Mouse (Mus musculus) lung, embryonic 15.5 days (tissue): ENCODE results near the gene Tnfrsf12a. TPM values are rescaled to one million over a fixed set of nuclear protein-coding genes. Genes with fewer than 3 reads are reported as not detected.

Experiments used
- ATAC-seq: fragments of 200-750 bp; cut with Nextera tagmentation; 2 replicates; pipeline ENCODE4 v1.8.0; 2017; ENCODE audit warnings: moderate number of reproducible peaks, borderline replicate concordance; ENCODE audit not compliant: low FRiP score, low TSS enrichment; ENCODE audit errors: extremely low read depth
- H3K27ac ChIP-seq: fragments of 300-500 bp; sonication (generic); 2 replicates; pipeline ENCODE4 v1.5.1; 2015; ENCODE audit warnings: moderate library complexity, mild to moderate bottlenecking, inconsistent platforms
- H3K27me3 ChIP-seq: fragments of 300-500 bp; sonication (generic); 2 replicates; pipeline ENCODE4 v1.6.1; 2015; ENCODE audit warnings: inconsistent platforms
- H3K36me3 ChIP-seq: fragments of 300-500 bp; sonication (generic); 2 replicates; pipeline ENCODE4 v1.6.1; 2015; ENCODE audit warnings: inconsistent platforms
- H3K4me1 ChIP-seq: fragments of 300-500 bp; sonication (generic); 2 replicates; pipeline ENCODE4 v1.6.1; 2015; ENCODE audit warnings: inconsistent platforms
- H3K4me2 ChIP-seq: fragments of 300-500 bp; sonication (generic); 2 replicates; pipeline ENCODE4 v1.6.1; 2015; ENCODE audit warnings: inconsistent platforms, mild to moderate bottlenecking, moderate library complexity
- H3K4me3 ChIP-seq: fragments of 300-500 bp; sonication (generic); 2 replicates; pipeline ENCODE4 v1.5.1; 2015; ENCODE audit warnings: mild to moderate bottlenecking, inconsistent platforms
- H3K9ac ChIP-seq: fragments of 300-500 bp; sonication (generic); 2 replicates; pipeline ENCODE4 v1.6.1; 2015; ENCODE audit warnings: inconsistent platforms
- H3K9me3 ChIP-seq: fragments of 300-500 bp; sonication (generic); 2 replicates; pipeline ENCODE4 v1.6.1; 2016; ENCODE audit warnings: inconsistent platforms
- WGBS: fragments of 180-500 bp; shearing (Covaris S2); methylation state at CpG from one replicate; pipeline ENCODE4 v1.1.7; 2015; 5-methylcytosine and 5-hydroxymethylcytosine counted together
- polyA plus RNA-seq: library from polyadenylated mRNA; unstranded; fragments of >200 nt; fragmentation: Nextera tagmentation; extraction: Ambion mirVana; gene quantifications from 2 replicates; pipeline ENCODE4 v1.2.1, GENCODE M21; 2015

Tnfrsf12a gene
- polyA plus RNA-seq, 1 experiment from 2014 or later = 26.8 TPM

GRCm38 (mm10) chr17:23631241-23631640 is 46.0 kb downstream of the Tnfrsf12a start:
- H3K4me1 ChIP-seq = peaks cover 4% of the 10 kb centered on the region; the same call in 1 of the 2 replicates
- ATAC-seq = no peak

GRCm38 (mm10) chr17:23630195-23631020 is 46.9 kb downstream of the Tnfrsf12a start:
- H3K4me1 ChIP-seq = peaks cover 4% of the 10 kb centered on the region; the same call in 1 of the 2 replicates
- peak overlapping the region; percentile 50 for H3K4me2 ChIP-seq
- WGBS = 13% methylated on average over 22 of the region's 22 CpGs
- peak; percentile 77 for ATAC-seq
- peak overlapping the region; percentile 19 for H3K4me3 ChIP-seq
- H3K27me3 ChIP-seq = no peaks in the 10 kb centered on the region
- H3K9ac ChIP-seq = no peak overlapping the region
- H3K27ac ChIP-seq = no peak overlapping the region
- H3K9me3 ChIP-seq = no peaks in the 10 kb centered on the region
- H3K36me3 ChIP-seq = no peaks in the 10 kb centered on the region

More at GRCm38 (mm10) chr17:23631241-23631640, 46.0 kb downstream of the Tnfrsf12a start:
- no peaks in the 10 kb centered on the region for H3K36me3 ChIP-seq
- H3K4me3 ChIP-seq = no peak overlapping the region
- no peaks in the 10 kb centered on the region for H3K27me3 ChIP-seq
- WGBS = 66% methylated on average over 8 of the region's 8 CpGs
- no peak overlapping the region for H3K27ac ChIP-seq
- H3K9ac ChIP-seq = no peak overlapping the region
- no peak overlapping the region for H3K4me2 ChIP-seq
- H3K9me3 ChIP-seq = no peaks in the 10 kb centered on the region

- Histone ChIP-seq H3K4me1 (peaks cover 4% of the 10 kb centered on the region; the same call in 1 of the 2 replicates), H3K27ac (no peak overlapping the region), H3K27me3 (no peaks in the 10 kb centered on the region), H3K4me3 (no peak overlapping the region), H3K36me3 (no peaks in the 10 kb centered on the region), H3K9ac (no peak overlapping the region), H3K4me2 (no peak overlapping the region), H3K9me3 (no peaks in the 10 kb centered on the region)
- ATAC-seq = no peak
- WGBS = 22% methylated on average over 7 of the region's 7 CpGs
Observed at GRCm38 (mm10) chr17:23627813-23628212, 49.5 kb downstream of the Tnfrsf12a start.

Other genes starting within 250 kb of the Tnfrsf12a start
- not detected in 2 replicates for gene Vmn2r117, start 197.8 kb downstream of the Tnfrsf12a start, polyA plus RNA-seq
- gene Zfp213, start 113.2 kb downstream of the Tnfrsf12a start, polyA plus RNA-seq = 20.9 and 21.5 TPM in 2 replicates
- 15.0 and 15.3 TPM in 2 replicates for gene Zfp13, start 78.0 kb downstream of the Tnfrsf12a start, polyA plus RNA-seq
- gene Zscan10, start 76.6 kb downstream of the Tnfrsf12a start, polyA plus RNA-seq = 0.18 and 0.40 TPM in 2 replicates
- 0.41 and 0.53 TPM in 2 replicates for gene Mmp25, start 32.2 kb downstream of the Tnfrsf12a start, polyA plus RNA-seq
- 3.5 and 4.0 TPM in 2 replicates for gene Bicdl2, start 17.0 kb downstream of the Tnfrsf12a start, polyA plus RNA-seq
- gene Hcfc1r1, start 3.9 kb downstream of the Tnfrsf12a start, polyA plus RNA-seq = 59.5 and 64.5 TPM in 2 replicates
- gene Thoc6, start 3.6 kb downstream of the Tnfrsf12a start, polyA plus RNA-seq = 48.3 and 49.1 TPM in 2 replicates
- 237 and 246 TPM in 2 replicates for gene Cldn6, start 1.8 kb upstream of the Tnfrsf12a start, polyA plus RNA-seq
- gene Cldn9, start 6.6 kb upstream of the Tnfrsf12a start, polyA plus RNA-seq = 4.4 and 4.8 TPM in 2 replicates
- gene 1520401A03Rik, start 45.3 kb upstream of the Tnfrsf12a start, polyA plus RNA-seq = 0.09 and 0.28 TPM in 2 replicates
- 61.7 and 68.6 TPM in 2 replicates for gene Pkmyt1, start 48.9 kb upstream of the Tnfrsf12a start, polyA plus RNA-seq
- 43.9 and 46.7 TPM in 2 replicates for gene Paqr4, start 63.4 kb upstream of the Tnfrsf12a start, polyA plus RNA-seq
- 0.38 and 1.1 TPM in 2 replicates for gene Kremen2, start 68.4 kb upstream of the Tnfrsf12a start, polyA plus RNA-seq
- gene Flywch1, start 94.1 kb upstream of the Tnfrsf12a start, polyA plus RNA-seq = 70.5 TPM in 2 replicates
- 28.4 and 29.1 TPM in 2 replicates for gene Flywch2, start 108.6 kb upstream of the Tnfrsf12a start, polyA plus RNA-seq
- 416 and 431 TPM in 2 replicates for gene Srrm2, start 113.1 kb upstream of the Tnfrsf12a start, polyA plus RNA-seq
- gene Elob, start 151.7 kb upstream of the Tnfrsf12a start, polyA plus RNA-seq = 927 and 1,006 TPM in 2 replicates
- gene Prss33, start 158.6 kb upstream of the Tnfrsf12a start, polyA plus RNA-seq = 0.12 TPM in 1 of 2 replicates, not detected in the other
- not detected in 2 replicates for gene Prss32, start 166.4 kb upstream of the Tnfrsf12a start, polyA plus RNA-seq
- gene Prss41, start 166.7 kb upstream of the Tnfrsf12a start, polyA plus RNA-seq = 1.1 and 1.3 TPM in 2 replicates
- not detected in 2 replicates for gene Prss21, start 190.6 kb upstream of the Tnfrsf12a start, polyA plus RNA-seq
- 0.71 TPM in 1 of 2 replicates, not detected in the other for gene Dcpp1, start 203.4 kb upstream of the Tnfrsf12a start, polyA plus RNA-seq
- gene Dcpp2, start 203.4 kb upstream of the Tnfrsf12a start, polyA plus RNA-seq = not detected in 2 replicates
- 1.8 and 2.0 TPM in 2 replicates for gene Dcpp3, start 240.0 kb upstream of the Tnfrsf12a start, polyA plus RNA-seq